Mouse (Mus musculus) layer of hippocampus, postnatal 14 days (tissue): ENCODE results near the gene Sdccag8. TPM values are rescaled to one million over a fixed set of nuclear protein-coding genes. Genes with fewer than 3 reads are reported as not detected.
A peak's percentile ranks its signal among the peaks of the same experiment; 100 is the strongest.

Experiments
- DNase-seq, 2 experiments: peaks; one replicate each; pipeline ENCODE4 v3.0.0; 2021 to 2022; ENCODE audit warnings: low spot score in 2 of 2, mixed read lengths in 1 of 2
- microRNA-seq, 2 experiments: library from miRNA; unstranded; fragments of <30 nt; microRNA quantifications; one replicate each; pipeline ENCODE4 v1.2.0; 2021
- total RNA-seq, 2 experiments: library from RNA; stranded (reverse); gene quantifications; 2 replicates each; pipeline ENCODE4 v1.2.3; 2021

Gene Sdccag8
- total RNA-seq, 2 experiments from 2014 or later, result 11.0 to 13.8 TPM

- DNase-seq, result no peak
Measured at GRCm38 (mm10) chr1:177040058-177040457, 225.6 kb downstream of the Sdccag8 start.

- no peak for DNase-seq
Measured at GRCm38 (mm10) chr1:177045885-177046284, 231.4 kb downstream of the Sdccag8 start.

GRCm38 (mm10) chr1:177046963-177047362 is 232.5 kb downstream of the Sdccag8 start:
- no peak for DNase-seq

GRCm38 (mm10) chr1:177048773-177049172 is 234.3 kb downstream of the Sdccag8 start:
- no peak for DNase-seq

- peak in 1 of 2 experiments; percentile 76 for DNase-seq
Measured at GRCm38 (mm10) chr1:177051366-177051963, 237.0 kb downstream of the Sdccag8 start.

- DNase-seq, result peak in 1 of 2 experiments; percentile 73
Measured at GRCm38 (mm10) chr1:177054891-177055290, 240.4 kb downstream of the Sdccag8 start.

- no peak for DNase-seq
Measured at GRCm38 (mm10) chr1:177061761-177062160, 247.3 kb downstream of the Sdccag8 start.

GRCm38 (mm10) chr1:177065732-177066131 is 251.3 kb downstream of the Sdccag8 start:
- DNase-seq, result no peak

GRCm38 (mm10) chr1:177067123-177067646 is 252.7 kb downstream of the Sdccag8 start:
- no peak for DNase-seq

GRCm38 (mm10) chr1:177069161-177069560 is 254.7 kb downstream of the Sdccag8 start:
- DNase-seq, result no peak

Small RNA genes lying within 50 kb of the gene (microRNA-seq; reads per million reads assigned to microRNA genes)
- 0 reads per million in 2 experiments for gene Gm25993
- 266 to 397 reads per million in 2 experiments for gene Mir350

Other genes starting within 250 kb of the Sdccag8 start
- 100 to 1,000 TPM; 115 to 139 TPM for gene Cep170, start 593 bp upstream of the Sdccag8 start, total RNA-seq